Mouse (Mus musculus) testis, adult 2 months (tissue): ENCODE results near the gene Osbp2.

Experiments
- CTCF ChIP-seq: fragments of 200-500 bp; IDR thresholded peaks from 2 replicates; pipeline ENCODE4 v1.5.1; 2012; ENCODE audit warnings: low read depth, mild to moderate bottlenecking, inconsistent platforms, low read length, moderate library complexity; ENCODE audit not compliant: control insufficient read depth, insufficient read depth, insufficient replicate concordance
- POLR2A ChIP-seq: fragments of 200-500 bp; IDR thresholded peaks from 2 replicates; pipeline ENCODE4 v1.6.1; 2012; ENCODE audit warnings: low read depth, mild to moderate bottlenecking, inconsistent platforms, low read length, moderate library complexity; ENCODE audit not compliant: control insufficient read depth

DNA sequence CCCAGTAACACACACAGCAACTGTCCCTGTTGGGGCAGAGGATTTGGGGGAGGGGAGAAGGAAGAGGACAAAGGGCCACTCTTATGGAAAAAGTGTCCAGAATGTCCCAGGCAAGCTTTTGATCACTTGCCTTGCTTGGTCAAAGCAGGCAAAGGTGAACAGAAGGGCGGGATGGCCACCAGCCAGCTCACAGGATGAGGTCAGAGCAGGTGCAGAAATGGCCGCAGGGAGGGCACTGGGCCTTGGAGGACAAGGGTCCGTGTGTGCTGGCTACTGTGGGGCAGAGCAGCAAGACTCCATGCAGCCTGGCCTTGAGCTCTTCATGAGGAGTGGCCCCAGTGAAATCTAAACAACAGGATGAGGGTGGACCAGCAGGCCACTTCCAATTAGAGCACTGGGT, 110.9 kb downstream of the Osbp2 start:
- TF ChIP-seq CTCF (no peak), POLR2A (no peak)
